Mouse (Mus musculus) midbrain, embryonic 16.5 days (tissue): ENCODE results near the gene Stag2. TPM values are rescaled to one million over a fixed set of nuclear protein-coding genes. Genes with fewer than 3 reads are reported as not detected.
A peak's percentile ranks its signal among the peaks of the same experiment; 100 is the strongest.

ENCODE experiments used
- ATAC-seq: fragments of 200-750 bp; cut with Nextera tagmentation; 2 replicates; pipeline ENCODE4 v1.8.0; 2017; ENCODE audit warnings: moderate TSS enrichment
- H3K27ac ChIP-seq: fragments of 300-500 bp; sonication (generic); 2 replicates; pipeline ENCODE4 v1.5.1; 2014; ENCODE audit warnings: mild to moderate bottlenecking, low read length, mixed read lengths
- H3K27me3 ChIP-seq: fragments of 300-500 bp; sonication (generic); 2 replicates; pipeline ENCODE4 v1.6.1; 2014; ENCODE audit warnings: low read depth, low read length, mixed read lengths; ENCODE audit not compliant: control insufficient read depth, insufficient read depth
- H3K36me3 ChIP-seq: fragments of 300-500 bp; sonication (generic); 2 replicates; pipeline ENCODE4 v1.6.1; 2014; ENCODE audit warnings: mild to moderate bottlenecking, low read length, moderate library complexity, mixed read lengths; ENCODE audit not compliant: control insufficient read depth, insufficient read depth
- H3K4me1 ChIP-seq: fragments of 300-500 bp; sonication (generic); 2 replicates; pipeline ENCODE4 v1.6.1; 2014; ENCODE audit warnings: mild to moderate bottlenecking, low read length, mixed read lengths; ENCODE audit not compliant: control insufficient read depth, insufficient read depth
- H3K4me2 ChIP-seq: fragments of 300-500 bp; sonication (generic); 2 replicates; pipeline ENCODE4 v1.6.1; 2014; ENCODE audit warnings: mild to moderate bottlenecking, low read length, mixed read lengths
- H3K4me3 ChIP-seq: fragments of 300-500 bp; sonication (generic); 2 replicates; pipeline ENCODE4 v1.5.1; 2014; ENCODE audit warnings: low read depth, mild to moderate bottlenecking, low read length, moderate library complexity, mixed read lengths
- H3K9ac ChIP-seq: fragments of 300-500 bp; sonication (generic); 2 replicates; pipeline ENCODE4 v1.6.1; 2014; ENCODE audit warnings: low read depth, low read length, mixed read lengths
- H3K9me3 ChIP-seq: fragments of 300-500 bp; sonication (generic); replicated peaks from 2 replicates; pipeline ENCODE4 v1.6.1; 2014; ENCODE audit warnings: mild to moderate bottlenecking, low read length, mixed read lengths; ENCODE audit not compliant: control insufficient read depth, poor library complexity, severe bottlenecking
- WGBS: fragments of 180-500 bp; shearing (Covaris S2); extraction: QIAGEN DNeasy Blood & Tissue Kit; methylation state at CpG from one replicate; pipeline ENCODE4 v1.1.7; 2014; 5-methylcytosine and 5-hydroxymethylcytosine counted together
- polyA plus RNA-seq: library from polyadenylated mRNA; unstranded; fragments of >200 nt; fragmentation: Nextera tagmentation; extraction: Ambion mirVana; gene quantifications from 2 replicates; pipeline ENCODE4 v1.2.1, GENCODE M21; 2015

The Stag2 gene
- polyA plus RNA-seq, 1 experiment from 2014 or later, result 20.7 TPM

- H3K4me3 ChIP-seq, result no peak overlapping the region
- 59% methylated on average over 5 of the region's 5 CpGs for WGBS
- H3K36me3 ChIP-seq, result no peaks in the 10 kb centered on the region
- no peak for ATAC-seq
- no peaks in the 10 kb centered on the region; the same call in 1 of the 2 replicates for H3K4me1 ChIP-seq
- H3K27ac ChIP-seq, result peak overlapping the region; percentile 28; the same call in 1 of the 2 replicates
- H3K9me3 ChIP-seq, result no peaks in the 10 kb centered on the region
- peak overlapping the region; percentile 51 for H3K4me2 ChIP-seq
- no peak overlapping the region for H3K9ac ChIP-seq
- H3K27me3 ChIP-seq, result no peaks in the 10 kb centered on the region
Observed at GRCm38 (mm10) chrX:42148016-42148451, 1.1 kb upstream of the Stag2 start.

GRCm38 (mm10) chrX:42149557-42150345 lies 634 bp downstream of the Stag2 start:
- H3K27me3 ChIP-seq, result no peaks in the 10 kb centered on the region
- WGBS, result 25% methylated on average over 34 of the region's 71 CpGs
- H3K9ac ChIP-seq, result peak overlapping the region; percentile 87
- ATAC-seq, result peak; percentile 65
- no peaks in the 10 kb centered on the region for H3K36me3 ChIP-seq
- H3K27ac ChIP-seq, result peak overlapping the region; percentile 98
- no peaks in the 10 kb centered on the region; the same call in 1 of the 2 replicates for H3K4me1 ChIP-seq
- H3K9me3 ChIP-seq, result no peaks in the 10 kb centered on the region
- peak overlapping the region; percentile 60 for H3K4me3 ChIP-seq
- peak overlapping the region; percentile 47 for H3K4me2 ChIP-seq

- Histone ChIP-seq H3K27me3 (no peaks in the 10 kb centered on the region), H3K4me3 (peak overlapping the region; percentile 60), H3K4me2 (peak overlapping the region; percentile 55), H3K9me3 (no peaks in the 10 kb centered on the region), H3K9ac (peak overlapping the region; percentile 87), H3K4me1 (no peaks in the 10 kb centered on the region; the same call in 1 of the 2 replicates), H3K27ac (peak overlapping the region; percentile 98), H3K36me3 (no peaks in the 10 kb centered on the region)
- peak; percentile 85 for ATAC-seq
- 24% methylated on average over 18 of the region's 40 CpGs for WGBS
Observed at GRCm38 (mm10) chrX:42150346-42151023, 1.4 kb downstream of the Stag2 start.

- H3K4me1 ChIP-seq, result no peaks in the 10 kb centered on the region; the same call in 1 of the 2 replicates
- 17% methylated on average over 25 of the region's 25 CpGs for WGBS
- no peak; the same call in 1 of the 2 replicates for ATAC-seq
Observed at GRCm38 (mm10) chrX:42151024-42151754, 2.1 kb downstream of the Stag2 start.

GRCm38 (mm10) chrX:42151903-42152369 lies 2.8 kb downstream of the Stag2 start:
- H3K9ac ChIP-seq, result peak overlapping the region; percentile 52
- H3K4me1 ChIP-seq, result no peaks in the 10 kb centered on the region; the same call in 1 of the 2 replicates
- no peaks in the 10 kb centered on the region for H3K36me3 ChIP-seq
- H3K27me3 ChIP-seq, result no peaks in the 10 kb centered on the region
- 16% methylated on average over 17 of the region's 17 CpGs for WGBS
- no peaks in the 10 kb centered on the region for H3K9me3 ChIP-seq
- peak overlapping the region; percentile 98 for H3K27ac ChIP-seq
- peak overlapping the region; percentile 60 for H3K4me3 ChIP-seq
- ATAC-seq, result peak; percentile 55
- H3K4me2 ChIP-seq, result peak overlapping the region; percentile 55

More at GRCm38 (mm10) chrX:42151024-42151754, 2.1 kb downstream of the Stag2 start:
- Histone ChIP-seq H3K9ac (peak overlapping the region; percentile 61), H3K36me3 (no peaks in the 10 kb centered on the region), H3K9me3 (no peaks in the 10 kb centered on the region), H3K4me3 (peak overlapping the region; percentile 60), H3K4me2 (peak overlapping the region; percentile 55), H3K27me3 (no peaks in the 10 kb centered on the region), H3K27ac (peak overlapping the region; percentile 98)

GRCm38 (mm10) chrX:42153056-42153455 lies 3.9 kb downstream of the Stag2 start:
- no peak overlapping the region for H3K9ac ChIP-seq
- H3K4me2 ChIP-seq, result peak overlapping the region; percentile 55
- H3K4me3 ChIP-seq, result peak overlapping the region; percentile 60
- no peak overlapping the region for H3K27ac ChIP-seq
- H3K36me3 ChIP-seq, result no peaks in the 10 kb centered on the region
- ATAC-seq, result no peak
- WGBS, result 19% methylated on average over 4 of the region's 4 CpGs
- H3K4me1 ChIP-seq, result no peaks in the 10 kb centered on the region; the same call in 1 of the 2 replicates
- H3K27me3 ChIP-seq, result no peaks in the 10 kb centered on the region
- no peaks in the 10 kb centered on the region for H3K9me3 ChIP-seq

GRCm38 (mm10) chrX:42165455-42165854 lies 16.3 kb downstream of the Stag2 start:
- H3K36me3 ChIP-seq, result no peaks in the 10 kb centered on the region
- H3K9ac ChIP-seq, result no peak overlapping the region
- 83% methylated on average over 1 of the region's 1 CpGs for WGBS
- ATAC-seq, result no peak
- H3K27ac ChIP-seq, result no peak overlapping the region
- H3K9me3 ChIP-seq, result no peaks in the 10 kb centered on the region
- no peak overlapping the region for H3K4me3 ChIP-seq
- H3K4me1 ChIP-seq, result no peaks in the 10 kb centered on the region
- no peaks in the 10 kb centered on the region for H3K27me3 ChIP-seq
- H3K4me2 ChIP-seq, result no peak overlapping the region

GRCm38 (mm10) chrX:42170811-42171210 lies 21.7 kb downstream of the Stag2 start:
- WGBS, result 87% methylated on average over 5 of the region's 5 CpGs
- no peak overlapping the region for H3K9ac ChIP-seq

More at GRCm38 (mm10) chrX:42170811-42171210, 21.7 kb downstream of the Stag2 start:
- H3K4me2 ChIP-seq, result no peak overlapping the region
- H3K4me3 ChIP-seq, result no peak overlapping the region
- H3K27me3 ChIP-seq, result no peaks in the 10 kb centered on the region
- no peak for ATAC-seq
- no peaks in the 10 kb centered on the region for H3K9me3 ChIP-seq
- no peak overlapping the region for H3K27ac ChIP-seq
- H3K4me1 ChIP-seq, result no peaks in the 10 kb centered on the region
- no peaks in the 10 kb centered on the region for H3K36me3 ChIP-seq
